Mouse (Mus musculus) stomach, postnatal 0 days (tissue): ENCODE data around the gene Sik3.

ENCODE experiments used
- CTCF ChIP-seq: IDR thresholded peaks from 2 replicates; pipeline ENCODE4 v1.5.1; 2016; ENCODE audit warnings: antibody characterized with exemption, low read depth, mild to moderate bottlenecking, moderate library complexity
- EP300 ChIP-seq: optimal IDR thresholded peaks from 2 replicates; pipeline ENCODE3; 2016; ENCODE audit warnings: antibody characterized with exemption

GRCm38 (mm10) chr9:46026058-46026849 lies 13.6 kb downstream of the Sik3 start:
- TF ChIP-seq CTCF, result no peak
- no peak for TF ChIP-seq EP300
